In the genomic region with DNA sequence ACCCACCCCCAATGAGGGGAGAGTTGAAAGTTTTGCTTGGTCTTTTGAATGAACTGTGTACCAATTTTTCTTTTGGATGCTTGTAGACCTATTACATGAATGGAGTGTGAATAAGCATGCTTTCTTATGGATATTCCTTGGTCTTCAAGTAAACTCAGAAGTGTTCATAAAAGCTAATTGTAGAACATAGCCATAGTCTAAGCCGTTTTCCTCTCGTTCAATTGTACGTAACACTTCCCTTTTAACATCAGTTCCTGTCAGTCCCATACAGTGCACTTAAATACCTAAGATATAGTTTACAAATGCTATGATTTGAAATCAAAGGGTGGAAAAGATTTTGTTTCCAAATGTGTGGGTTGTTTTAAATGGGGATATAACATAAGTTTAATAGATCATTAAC, we compare ENCODE assay signal across 9 mouse cellular contexts. TPM values are rescaled to one million over a fixed set of nuclear protein-coding genes. Genes with fewer than 3 reads are reported as not detected.
DNase-seq lines count a peak whose midpoint lies in the region; ATAC-seq and TF ChIP-seq lines count a peak whose summit lies in the region.
"Had no signal": no experiment of that assay in that cellular context is flagged by ENCODE, and none has a peak within 500 bp of the region (broad histone marks: within the 10 kb centered on the region; RNA-seq: fewer than 3 reads in every experiment).

No protein-coding gene starts in this region.

- H3K27ac ChIP-seq in forebrain, embryonic 10.5 days, result no peak overlapping the region
- H3K27ac ChIP-seq in limb, embryonic 11.5 days (replicated peaks; ENCODE audit: low read depth, low read length), result no peak overlapping the region
- H3K27ac ChIP-seq in neural tube, embryonic 13.5 days (replicated peaks), result no peak overlapping the region

- 13% methylated on average over 3 of the region's 3 CpGs for WGBS in lung, adult 2 months
- WGBS in forebrain, embryonic 10.5 days, result 78% methylated on average over 3 of the region's 3 CpGs
- 72% methylated on average over 3 of the region's 3 CpGs for WGBS in limb, embryonic 11.5 days
- 64% methylated on average over 3 of the region's 3 CpGs for WGBS in neural tube, embryonic 13.5 days

- H3K36me3 ChIP-seq in forebrain, embryonic 10.5 days (replicated peaks), result peaks cover 57% of the 10 kb centered on the region
- H3K36me3 ChIP-seq in limb, embryonic 11.5 days (ENCODE audit: control insufficient read depth, insufficient read depth, low read length), result peaks cover 7% of the 10 kb centered on the region; the same call in 1 of the 2 replicates
- peaks cover 28% of the 10 kb centered on the region for H3K36me3 ChIP-seq in neural tube, embryonic 13.5 days

- no peaks in the 10 kb centered on the region for H3K27me3 ChIP-seq in forebrain, embryonic 10.5 days (ENCODE audit: poor library complexity, severe bottlenecking)
- H3K27me3 ChIP-seq in limb, embryonic 11.5 days (ENCODE audit: control insufficient read depth, insufficient read depth, low read length), result no peaks in the 10 kb centered on the region
- no peaks in the 10 kb centered on the region for H3K27me3 ChIP-seq in neural tube, embryonic 13.5 days

- DNase-seq in lung, adult 2 months, result no peak
- DNase-seq in lung, postnatal 36 days, result no peak
- DNase-seq in forebrain, embryonic 10.5 days (ENCODE audit: extremely low spot score, low spot score), result no peak
- no peak for DNase-seq in limb, embryonic 11.5 days (ENCODE audit: low spot score)
- DNase-seq in thymus, postnatal 0 days (ENCODE audit: low spot score), result no peak
- DNase-seq: lung, adult 18-20 months had no signal

- peak overlapping the region; percentile 87; the same call in 1 of the 2 replicates for H3K4me2 ChIP-seq in limb, embryonic 11.5 days (ENCODE audit: low read depth, severe bottlenecking)
- H3K4me2 ChIP-seq in neural tube, embryonic 13.5 days, result peak overlapping the region; percentile 96

- no peak for TF ChIP-seq POLR2A in lung, adult 2 months (IDR thresholded peaks at IDR 0.05; ENCODE audit: borderline replicate concordance, extremely low read depth, low read depth, low read length)

- H3K9me3 ChIP-seq in forebrain, embryonic 10.5 days, result no peaks in the 10 kb centered on the region
- no peaks in the 10 kb centered on the region for H3K9me3 ChIP-seq in limb, embryonic 11.5 days (ENCODE audit: control insufficient read depth, low read length)
- H3K9me3 ChIP-seq in neural tube, embryonic 13.5 days, result no peaks in the 10 kb centered on the region

- peak overlapping the region; percentile 19 for H3K4me3 ChIP-seq in lung, adult 2 months (replicated peaks; ENCODE audit: extremely low read depth, low read depth, low read length)
- H3K4me3 ChIP-seq in forebrain, embryonic 10.5 days, result peak overlapping the region; percentile 99
- no peak overlapping the region for H3K4me3 ChIP-seq in limb, embryonic 11.5 days (ENCODE audit: low read depth, low read length)
- peak overlapping the region; percentile 90 for H3K4me3 ChIP-seq in neural tube, embryonic 13.5 days

- H3K9ac ChIP-seq in limb, embryonic 11.5 days (ENCODE audit: low read length), result no peak overlapping the region
- peak overlapping the region; percentile 97 for H3K9ac ChIP-seq in neural tube, embryonic 13.5 days

- ATAC-seq in limb, embryonic 11.5 days (ENCODE audit: insufficient number of reproducible peaks, low FRiP score, low TSS enrichment, low read depth), result no peak
- no peak for ATAC-seq in neural tube, embryonic 13.5 days (ENCODE audit: low read depth)
- no peak for ATAC-seq in CD4-positive, CD25-positive, alpha-beta regulatory T cell, adult 4 months
- ATAC-seq in megakaryocyte-erythroid progenitor cell, adult 5-6 weeks (replicated peaks; ENCODE audit: low FRiP score, low TSS enrichment, poor library complexity, severe bottlenecking), result no peak

- H3K4me1 ChIP-seq in lung, adult 2 months (ENCODE audit: control insufficient read depth, insufficient read depth, low read length), result peaks cover 14% of the 10 kb centered on the region
- H3K4me1 ChIP-seq in forebrain, embryonic 10.5 days, result peaks cover 39% of the 10 kb centered on the region
- peaks cover 9% of the 10 kb centered on the region; the same call in 1 of the 2 replicates for H3K4me1 ChIP-seq in limb, embryonic 11.5 days (ENCODE audit: control insufficient read depth, insufficient read depth, low read length)
- H3K4me1 ChIP-seq in neural tube, embryonic 13.5 days (replicated peaks), result peaks cover 42% of the 10 kb centered on the region

- TF ChIP-seq CTCF in lung, adult 2 months (IDR thresholded peaks at IDR 0.05; ENCODE audit: insufficient read depth, low read length), result no peak

RNA-seq across cellular contexts. Expression of a gene that starts 3.2 kb away (rescaled TPM):
- polyA plus RNA-seq in lung, adult 2 months (2012; rRNA removed), result 59.9 and 66.2 TPM in 2 replicates
- 444 and 478 TPM in 2 replicates for polyA plus RNA-seq in forebrain, embryonic 10.5 days (2016; fragmentation: Nextera tagmentation; extraction: Ambion mirVana)
- 452 and 482 TPM in 2 replicates for polyA plus RNA-seq in limb, embryonic 11.5 days (2014; fragmentation: Nextera tagmentation; extraction: Ambion mirVana)
- 267 and 280 TPM in 2 replicates for polyA plus RNA-seq in neural tube, embryonic 13.5 days (2015; fragmentation: Nextera tagmentation; extraction: Ambion mirVana)
- polyA plus RNA-seq in CD4-positive, CD25-positive, alpha-beta regulatory T cell, adult 4 months (2017; shearing (Covaris generic)), result 100 to 1,000 TPM; 256 to 262 TPM
- polyA plus RNA-seq in thymus, postnatal 0 days (2015; fragmentation: Nextera tagmentation; extraction: Ambion mirVana), result 234 and 249 TPM in 2 replicates
- total RNA-seq in megakaryocyte-erythroid progenitor cell, adult 5-6 weeks (2014; fragmentation: Nextera tagmentation), result 197 and 235 TPM in 2 replicates
- 282 and 332 TPM in 2 replicates for total RNA-seq in megakaryocyte-erythroid progenitor cell, adult 5-6 weeks (2017)

RNA-seq across cellular contexts. Expression of a gene that starts 3.3 kb away (rescaled TPM):
- polyA plus RNA-seq in lung, adult 2 months (2012; rRNA removed), result 3.8 and 8.3 TPM in 2 replicates
- polyA plus RNA-seq in forebrain, embryonic 10.5 days (2016; fragmentation: Nextera tagmentation; extraction: Ambion mirVana), result 16.2 and 18.8 TPM in 2 replicates
- polyA plus RNA-seq in limb, embryonic 11.5 days (2014; fragmentation: Nextera tagmentation; extraction: Ambion mirVana), result 32.4 and 33.2 TPM in 2 replicates
- polyA plus RNA-seq in neural tube, embryonic 13.5 days (2015; fragmentation: Nextera tagmentation; extraction: Ambion mirVana), result 38.5 and 43.4 TPM in 2 replicates
- polyA plus RNA-seq in CD4-positive, CD25-positive, alpha-beta regulatory T cell, adult 4 months (2017; shearing (Covaris generic)), result 1 to 10 TPM; 8.1 to 10.0 TPM
- polyA plus RNA-seq in thymus, postnatal 0 days (2015; fragmentation: Nextera tagmentation; extraction: Ambion mirVana), result 35.3 and 37.0 TPM in 2 replicates
- total RNA-seq in megakaryocyte-erythroid progenitor cell, adult 5-6 weeks (2014; fragmentation: Nextera tagmentation), result 29.5 and 34.9 TPM in 2 replicates
- 74.0 and 111 TPM in 2 replicates for total RNA-seq in megakaryocyte-erythroid progenitor cell, adult 5-6 weeks (2017)

RNA-seq across cellular contexts. Expression of a gene that starts 47.4 kb away (rescaled TPM):
- polyA plus RNA-seq in lung, adult 2 months (2012; rRNA removed), result 20.1 and 36.6 TPM in 2 replicates
- polyA plus RNA-seq in forebrain, embryonic 10.5 days (2016; fragmentation: Nextera tagmentation; extraction: Ambion mirVana), result 1.9 and 3.5 TPM in 2 replicates
- 3.0 and 3.3 TPM in 2 replicates for polyA plus RNA-seq in limb, embryonic 11.5 days (2014; fragmentation: Nextera tagmentation; extraction: Ambion mirVana)
- 4.4 and 5.7 TPM in 2 replicates for polyA plus RNA-seq in neural tube, embryonic 13.5 days (2015; fragmentation: Nextera tagmentation; extraction: Ambion mirVana)
- polyA plus RNA-seq in CD4-positive, CD25-positive, alpha-beta regulatory T cell, adult 4 months (2017; shearing (Covaris generic)), result not detected
- 1.1 and 1.4 TPM in 2 replicates for polyA plus RNA-seq in thymus, postnatal 0 days (2015; fragmentation: Nextera tagmentation; extraction: Ambion mirVana)
- total RNA-seq in megakaryocyte-erythroid progenitor cell, adult 5-6 weeks (2014; fragmentation: Nextera tagmentation), result not detected in 2 replicates
- total RNA-seq in megakaryocyte-erythroid progenitor cell, adult 5-6 weeks (2017), result not detected in 2 replicates

RNA-seq across cellular contexts. Expression of a gene that starts 52.7 kb away (rescaled TPM):
- 0.34 and 1.1 TPM in 2 replicates for polyA plus RNA-seq in lung, adult 2 months (2012; rRNA removed)
- 2.8 and 3.8 TPM in 2 replicates for polyA plus RNA-seq in forebrain, embryonic 10.5 days (2016; fragmentation: Nextera tagmentation; extraction: Ambion mirVana)
- 8.7 and 9.1 TPM in 2 replicates for polyA plus RNA-seq in limb, embryonic 11.5 days (2014; fragmentation: Nextera tagmentation; extraction: Ambion mirVana)
- 2.1 and 4.0 TPM in 2 replicates for polyA plus RNA-seq in neural tube, embryonic 13.5 days (2015; fragmentation: Nextera tagmentation; extraction: Ambion mirVana)
- 1 to 10 TPM; 2.0 to 5.2 TPM for polyA plus RNA-seq in CD4-positive, CD25-positive, alpha-beta regulatory T cell, adult 4 months (2017; shearing (Covaris generic))
- 0.59 and 1.2 TPM in 2 replicates for polyA plus RNA-seq in thymus, postnatal 0 days (2015; fragmentation: Nextera tagmentation; extraction: Ambion mirVana)
- not detected in 2 replicates for total RNA-seq in megakaryocyte-erythroid progenitor cell, adult 5-6 weeks (2014; fragmentation: Nextera tagmentation)
- total RNA-seq in megakaryocyte-erythroid progenitor cell, adult 5-6 weeks (2017), result 1.3 and 1.8 TPM in 2 replicates
